Mouse (Mus musculus): ENCODE measurements around the gene Psat1. TPM values are rescaled to one million over a fixed set of nuclear protein-coding genes. Genes with fewer than 3 reads are reported as not detected.
A peak's percentile ranks its signal among the peaks of the same experiment; 100 is the strongest.

The Psat1 gene
- polyA plus RNA-seq, 1 experiment, result 292 TPM

GRCm38 (mm10) chr19:15982926-15983738, 36.0 kb upstream of the Psat1 start:
- Histone ChIP-seq H3K4me3 (ENCODE audit: insufficient read depth, poor library complexity, severe bottlenecking) (no peak overlapping the region), H3K27me3 (ENCODE audit: control insufficient read depth, insufficient read depth, insufficient read length) (no peaks in the 10 kb centered on the region), H3K79me2 (ENCODE audit: control insufficient read depth, insufficient read depth) (peaks cover 19% of the 10 kb centered on the region), H3ac (ENCODE audit: control insufficient read depth, insufficient read length, low read depth) (no peak overlapping the region), H3K79me3 (ENCODE audit: low read depth) (peaks cover 3% of the 10 kb centered on the region), H3K36me3 (ENCODE audit: control insufficient read depth, insufficient read depth) (peaks cover 9% of the 10 kb centered on the region)
- TF ChIP-seq USF1 (IDR thresholded peaks at IDR 0.05; ENCODE audit: low read depth) (no peak), MYOG (IDR thresholded peaks at IDR 0.05; ENCODE audit: control insufficient read depth, extremely low read depth, insufficient read length) (no peak), FOSL1 (IDR thresholded peaks at IDR 0.05; ENCODE audit: insufficient read depth, low read length, poor library complexity, severe bottlenecking) (no peak), CEBPB (IDR thresholded peaks at IDR 0.05; ENCODE audit: low read depth) (no peak), CTCF (IDR thresholded peaks at IDR 0.05; ENCODE audit: control insufficient read depth, insufficient read depth, insufficient read length) (no peak), MYOD1 (IDR thresholded peaks at IDR 0.05; ENCODE audit: control insufficient read depth, insufficient read length, low read depth) (no peak), MAX (IDR thresholded peaks at IDR 0.05) (no peak)

DNA sequence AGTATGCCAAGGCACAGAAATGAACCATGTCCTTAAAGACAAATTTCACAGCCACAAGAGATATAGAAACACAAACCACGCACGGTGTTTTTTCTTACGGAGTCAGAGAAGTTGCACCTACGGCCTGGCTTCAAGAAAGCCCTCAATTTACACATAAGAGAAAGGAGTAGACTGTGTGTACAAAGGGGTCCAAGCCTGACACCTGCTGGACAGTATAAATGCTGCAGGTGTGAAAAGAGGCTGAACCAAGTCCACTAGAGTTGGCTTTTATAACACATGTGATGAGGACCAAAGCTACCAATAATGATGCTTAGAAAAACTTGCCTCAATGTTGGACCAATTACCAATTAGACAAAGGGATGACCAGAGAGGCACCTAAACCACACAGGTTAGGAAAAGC, 34.7 kb upstream of the Psat1 start:
- no peak overlapping the region for H3K4me3 ChIP-seq (ENCODE audit: insufficient read depth, poor library complexity, severe bottlenecking)
- no peaks in the 10 kb centered on the region for H3K27me3 ChIP-seq (ENCODE audit: control insufficient read depth, insufficient read depth, insufficient read length)
- peaks cover 3% of the 10 kb centered on the region for H3K79me3 ChIP-seq (ENCODE audit: low read depth)
- H3K79me2 ChIP-seq (ENCODE audit: control insufficient read depth, insufficient read depth), result peaks cover 19% of the 10 kb centered on the region
- peaks cover 19% of the 10 kb centered on the region for H3K36me3 ChIP-seq (ENCODE audit: control insufficient read depth, insufficient read depth)
- TF ChIP-seq FOSL1 (IDR thresholded peaks at IDR 0.05; ENCODE audit: insufficient read depth, low read length, poor library complexity, severe bottlenecking), result no peak
- TF ChIP-seq CTCF (IDR thresholded peaks at IDR 0.05; ENCODE audit: control insufficient read depth, insufficient read depth, insufficient read length), result peak; percentile 21
- H3ac ChIP-seq (ENCODE audit: control insufficient read depth, insufficient read length, low read depth), result no peak overlapping the region

- Histone ChIP-seq H3K79me3 (ENCODE audit: low read depth) (no peaks in the 10 kb centered on the region), H3K27me3 (ENCODE audit: control insufficient read depth, insufficient read depth, insufficient read length) (no peaks in the 10 kb centered on the region), H3K36me3 (ENCODE audit: control insufficient read depth, insufficient read depth) (peaks cover 31% of the 10 kb centered on the region), H3K79me2 (ENCODE audit: control insufficient read depth, insufficient read depth) (no peaks in the 10 kb centered on the region), H3K4me3 (ENCODE audit: insufficient read depth, poor library complexity, severe bottlenecking) (no peak overlapping the region), H3ac (ENCODE audit: control insufficient read depth, insufficient read length, low read depth) (no peak overlapping the region)
- TF ChIP-seq MYOD1 (IDR thresholded peaks at IDR 0.05; ENCODE audit: control insufficient read depth, insufficient read length, low read depth) (no peak), MAX (IDR thresholded peaks at IDR 0.05) (no peak), USF1 (IDR thresholded peaks at IDR 0.05; ENCODE audit: low read depth) (no peak), CTCF (IDR thresholded peaks at IDR 0.05; ENCODE audit: control insufficient read depth, insufficient read depth, insufficient read length) (no peak), FOSL1 (IDR thresholded peaks at IDR 0.05; ENCODE audit: insufficient read depth, low read length, poor library complexity, severe bottlenecking) (no peak), MYOG (IDR thresholded peaks at IDR 0.05; ENCODE audit: control insufficient read depth, extremely low read depth, insufficient read length) (no peak), CEBPB (IDR thresholded peaks at IDR 0.05; ENCODE audit: low read depth) (no peak)
Observed at GRCm38 (mm10) chr19:15973365-15973764, 26.2 kb upstream of the Psat1 start.

DNA sequence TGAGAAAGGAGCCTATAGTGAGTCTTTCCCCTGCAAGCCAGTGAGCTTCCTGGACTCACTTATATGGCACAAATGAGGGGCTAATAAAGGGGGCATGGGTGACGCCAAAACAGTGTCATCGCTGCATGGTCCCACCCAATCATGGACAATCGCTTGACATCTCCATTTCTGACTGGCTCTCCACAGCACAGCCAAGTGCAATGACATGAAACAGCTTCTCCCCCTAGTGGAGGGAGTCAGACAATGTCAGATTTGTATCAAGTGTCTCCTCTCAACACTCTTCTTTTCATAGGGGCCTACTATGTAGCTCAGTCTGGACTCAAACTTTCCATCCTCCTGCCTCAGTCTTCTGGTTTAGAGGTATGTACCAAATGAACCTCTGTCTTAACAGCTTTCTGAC, 17.9 kb upstream of the Psat1 start:
- TF ChIP-seq CTCF (IDR thresholded peaks at IDR 0.05; ENCODE audit: control insufficient read depth, insufficient read depth, insufficient read length) (peak; percentile 45), USF1 (IDR thresholded peaks at IDR 0.05; ENCODE audit: low read depth) (no peak)
- Histone ChIP-seq H3ac (ENCODE audit: control insufficient read depth, insufficient read length, low read depth) (no peak overlapping the region), H3K79me3 (ENCODE audit: low read depth) (no peaks in the 10 kb centered on the region), H3K36me3 (ENCODE audit: control insufficient read depth, insufficient read depth) (peaks cover 24% of the 10 kb centered on the region), H3K79me2 (ENCODE audit: control insufficient read depth, insufficient read depth) (no peaks in the 10 kb centered on the region), H3K4me3 (ENCODE audit: insufficient read depth, poor library complexity, severe bottlenecking) (no peak overlapping the region), H3K27me3 (ENCODE audit: control insufficient read depth, insufficient read depth, insufficient read length) (no peaks in the 10 kb centered on the region)

GRCm38 (mm10) chr19:15964533-15964932, 17.4 kb upstream of the Psat1 start:
- no peak overlapping the region for H3ac ChIP-seq (ENCODE audit: control insufficient read depth, insufficient read length, low read depth)
- no peaks in the 10 kb centered on the region for H3K79me2 ChIP-seq (ENCODE audit: control insufficient read depth, insufficient read depth)
- TF ChIP-seq MYOD1 (IDR thresholded peaks at IDR 0.05; ENCODE audit: control insufficient read depth, insufficient read length, low read depth) (no peak), USF1 (IDR thresholded peaks at IDR 0.05; ENCODE audit: low read depth) (no peak), MYOG (IDR thresholded peaks at IDR 0.05; ENCODE audit: control insufficient read depth, extremely low read depth, insufficient read length) (no peak), CEBPB (IDR thresholded peaks at IDR 0.05; ENCODE audit: low read depth) (no peak), CTCF (IDR thresholded peaks at IDR 0.05; ENCODE audit: control insufficient read depth, insufficient read depth, insufficient read length) (no peak), MAX (IDR thresholded peaks at IDR 0.05) (no peak), FOSL1 (IDR thresholded peaks at IDR 0.05; ENCODE audit: insufficient read depth, low read length, poor library complexity, severe bottlenecking) (no peak)
- peaks cover 21% of the 10 kb centered on the region for H3K36me3 ChIP-seq (ENCODE audit: control insufficient read depth, insufficient read depth)
- no peaks in the 10 kb centered on the region for H3K79me3 ChIP-seq (ENCODE audit: low read depth)
- no peaks in the 10 kb centered on the region for H3K27me3 ChIP-seq (ENCODE audit: control insufficient read depth, insufficient read depth, insufficient read length)
- H3K4me3 ChIP-seq (ENCODE audit: insufficient read depth, poor library complexity, severe bottlenecking), result no peak overlapping the region

Data from C2C12 (cell line).